Mouse (Mus musculus): ENCODE measurements around the gene Nat14.
"Not testable (repeated sequence)": the region's sequence is repeated elsewhere in the genome, so short reads cannot be mapped to it uniquely, and the experiment has no call there.

Nat14 gene

GRCm38 (mm10) chr7:4921824-4922482 is at the start of gene Nat14:
Gene Nat14, plus strand, starts transcription at chr7:4922028.
- no peak for DNase-seq (ENCODE audit: low read depth, low spot score)

- peak; percentile 97 for DNase-seq (ENCODE audit: low read depth, low spot score)
Observed at GRCm38 (mm10) chr7:4876753-4877221, 45.0 kb upstream of the Nat14 start, which contains the start of gene Isoc2a. Gene Isoc2a, plus strand, starts transcription at chr7:4877153.

- DNase-seq (ENCODE audit: low read depth, low spot score), result no peak
Observed at GRCm38 (mm10) chr7:4877226-4877625, 44.6 kb upstream of the Nat14 start.

- no peak for DNase-seq (ENCODE audit: low read depth, low spot score)
Observed at GRCm38 (mm10) chr7:4878186-4878585, 43.6 kb upstream of the Nat14 start.

- DNase-seq (ENCODE audit: low read depth, low spot score), result not testable (repeated sequence)
Observed at GRCm38 (mm10) chr7:4879036-4879435, 42.8 kb upstream of the Nat14 start.

GRCm38 (mm10) chr7:4886680-4887079 is 35.1 kb upstream of the Nat14 start:
- no peak for DNase-seq (ENCODE audit: low read depth, low spot score)

- peak; percentile 73 for DNase-seq (ENCODE audit: low read depth, low spot score)
Observed at GRCm38 (mm10) chr7:4895186-4895585, 26.6 kb upstream of the Nat14 start.

- DNase-seq (ENCODE audit: low read depth, low spot score), result no peak
Observed at GRCm38 (mm10) chr7:4898851-4899648, 22.8 kb upstream of the Nat14 start.

- no peak for DNase-seq (ENCODE audit: low read depth, low spot score)
Observed at GRCm38 (mm10) chr7:4899649-4900522, 21.9 kb upstream of the Nat14 start.

GRCm38 (mm10) chr7:4900523-4900851 is 21.3 kb upstream of the Nat14 start:
- DNase-seq (ENCODE audit: low read depth, low spot score), result no peak

GRCm38 (mm10) chr7:4901171-4901570 is 20.7 kb upstream of the Nat14 start:
- DNase-seq (ENCODE audit: low read depth, low spot score), result peak; percentile 94

- peak; percentile 88 for DNase-seq (ENCODE audit: low read depth, low spot score)
Observed at GRCm38 (mm10) chr7:4902404-4902803, 19.4 kb upstream of the Nat14 start.

- DNase-seq (ENCODE audit: low read depth, low spot score), result no peak
Observed at GRCm38 (mm10) chr7:4906466-4906950, 15.3 kb upstream of the Nat14 start, which contains the start of gene Gm36210. Gene Gm36210, minus strand, starts transcription at chr7:4906516.

GRCm38 (mm10) chr7:4911561-4911960 is 10.3 kb upstream of the Nat14 start:
- peak; percentile 81 for DNase-seq (ENCODE audit: low read depth, low spot score)

- peak; percentile 97 for DNase-seq (ENCODE audit: low read depth, low spot score)
Observed at GRCm38 (mm10) chr7:4912248-4912647, 9.6 kb upstream of the Nat14 start.

- peak; percentile 93 for DNase-seq (ENCODE audit: low read depth, low spot score)
Observed at GRCm38 (mm10) chr7:4915007-4915665, 6.7 kb upstream of the Nat14 start, which contains the start of gene Zfp628. Gene Zfp628, plus strand, starts transcription at chr7:4915217.

- DNase-seq (ENCODE audit: low read depth, low spot score), result no peak
Observed at GRCm38 (mm10) chr7:4915669-4916416, 6.0 kb upstream of the Nat14 start.

- no peak for DNase-seq (ENCODE audit: low read depth, low spot score)
Observed at GRCm38 (mm10) chr7:4917494-4917893, 4.3 kb upstream of the Nat14 start.

- DNase-seq (ENCODE audit: low read depth, low spot score), result no peak
Observed at GRCm38 (mm10) chr7:4918681-4919080, 3.1 kb upstream of the Nat14 start.

- DNase-seq (ENCODE audit: low read depth, low spot score), result no peak
Observed at GRCm38 (mm10) chr7:4919096-4919495, 2.7 kb upstream of the Nat14 start.

Data from ZHBTc4 (cell line).